Mouse (Mus musculus) lung, postnatal 10 days (tissue): Measurements from ENCODE around the gene Vmac.

Source experiments
- DNase-seq: peaks from one replicate; pipeline ENCODE4 v3.0.0; 2021

The Vmac gene

GRCm38 (mm10) chr17:56738221-56738620, 20.4 kb upstream of the Vmac start:
- DNase-seq: peak; percentile 56

- no peak for DNase-seq
These were observed 18.7 kb upstream of the Vmac start for GRCm38 (mm10) chr17:56736534-56736933.

- DNase-seq: no peak
These were observed 11.8 kb upstream of the Vmac start for GRCm38 (mm10) chr17:56729656-56730055.

GRCm38 (mm10) chr17:56729151-56729550, 11.3 kb upstream of the Vmac start:
- no peak for DNase-seq

- peak; percentile 88 for DNase-seq
These were observed 10.3 kb upstream of the Vmac start for GRCm38 (mm10) chr17:56728117-56728516.

GRCm38 (mm10) chr17:56727659-56728058, 9.8 kb upstream of the Vmac start:
- no peak for DNase-seq

- DNase-seq: no peak
These were observed 9.3 kb upstream of the Vmac start for GRCm38 (mm10) chr17:56727029-56727649.

GRCm38 (mm10) chr17:56723419-56724161, 5.8 kb upstream of the Vmac start:
- no peak for DNase-seq

GRCm38 (mm10) chr17:56722441-56722840, 4.6 kb upstream of the Vmac start:
- peak; percentile 21 for DNase-seq

- peak; percentile 99 for DNase-seq
These were observed 1.0 kb downstream of the Vmac start for GRCm38 (mm10) chr17:56716655-56717362.

- DNase-seq: no peak
These were observed 1.7 kb downstream of the Vmac start for GRCm38 (mm10) chr17:56715914-56716654.

GRCm38 (mm10) chr17:56715360-56715759, 2.5 kb downstream of the Vmac start:
- DNase-seq: no peak

GRCm38 (mm10) chr17:56709708-56710107, 8.1 kb downstream of the Vmac start:
- DNase-seq: no peak

GRCm38 (mm10) chr17:56708692-56709091, 9.1 kb downstream of the Vmac start:
- no peak for DNase-seq

- DNase-seq: no peak
These were observed 11.3 kb downstream of the Vmac start for GRCm38 (mm10) chr17:56706515-56706914.

- no peak for DNase-seq
These were observed 14.8 kb downstream of the Vmac start for GRCm38 (mm10) chr17:56703038-56703437.

- DNase-seq: no peak
These were observed 17.4 kb downstream of the Vmac start for GRCm38 (mm10) chr17:56700451-56700850.

GRCm38 (mm10) chr17:56693851-56694310, 23.9 kb downstream of the Vmac start:
- DNase-seq: peak; percentile 68

- DNase-seq: no peak
These were observed 24.4 kb downstream of the Vmac start for GRCm38 (mm10) chr17:56693395-56693794.

GRCm38 (mm10) chr17:56688689-56689088, 29.1 kb downstream of the Vmac start:
- no peak for DNase-seq

- no peak for DNase-seq
These were observed 29.8 kb downstream of the Vmac start for GRCm38 (mm10) chr17:56688045-56688444.

GRCm38 (mm10) chr17:56686801-56687200, 31.0 kb downstream of the Vmac start:
- no peak for DNase-seq

- no peak for DNase-seq
These were observed 33.2 kb downstream of the Vmac start for GRCm38 (mm10) chr17:56684649-56685048.
